Mouse (Mus musculus) brown adipose tissue, adult 24 weeks (tissue): ENCODE results near the gene Fam102b. TPM values are rescaled to one million over a fixed set of nuclear protein-coding genes. Genes with fewer than 3 reads are reported as not detected.

Experiments
- H3K27ac ChIP-seq: fragments of 200-500 bp; replicated peaks from 2 replicates; pipeline ENCODE4 v1.5.1; 2012; ENCODE audit warnings: low read depth, mild to moderate bottlenecking, low read length
- H3K4me1 ChIP-seq: fragments of 200-500 bp; 2 replicates; pipeline ENCODE4 v1.6.1; 2012; ENCODE audit warnings: low read length, mixed read lengths; ENCODE audit not compliant: control insufficient read depth, insufficient read depth, insufficient read length
- H3K4me3 ChIP-seq: fragments of 200-500 bp; 2 replicates; pipeline ENCODE4 v1.5.1; 2012; ENCODE audit warnings: low read depth, mild to moderate bottlenecking, low read length, moderate library complexity; ENCODE audit not compliant: insufficient read depth
- polyA plus RNA-seq: library from polyadenylated mRNA; stranded (reverse); fragments of >200 nt; gene quantifications from 2 replicates; pipeline ENCODE4 v1.2.4, GENCODE M21; 2012; ENCODE audit not compliant: missing spikeins, insufficient read depth, insufficient read length

Gene Fam102b
- polyA plus RNA-seq, 1 experiment, result 10.2 TPM

GRCm38 (mm10) chr3:109026991-109027470, 376 bp downstream of the Fam102b start:
- H3K4me3 ChIP-seq, result peak overlapping the region; percentile 74
- H3K4me1 ChIP-seq, result peaks cover 30% of the 10 kb centered on the region
- peak overlapping the region; percentile 45 for H3K27ac ChIP-seq

GRCm38 (mm10) chr3:109026462-109026990, 881 bp downstream of the Fam102b start:
- peak overlapping the region; percentile 53 for H3K27ac ChIP-seq
- peak overlapping the region; percentile 74 for H3K4me3 ChIP-seq
- H3K4me1 ChIP-seq, result peaks cover 26% of the 10 kb centered on the region

DNA sequence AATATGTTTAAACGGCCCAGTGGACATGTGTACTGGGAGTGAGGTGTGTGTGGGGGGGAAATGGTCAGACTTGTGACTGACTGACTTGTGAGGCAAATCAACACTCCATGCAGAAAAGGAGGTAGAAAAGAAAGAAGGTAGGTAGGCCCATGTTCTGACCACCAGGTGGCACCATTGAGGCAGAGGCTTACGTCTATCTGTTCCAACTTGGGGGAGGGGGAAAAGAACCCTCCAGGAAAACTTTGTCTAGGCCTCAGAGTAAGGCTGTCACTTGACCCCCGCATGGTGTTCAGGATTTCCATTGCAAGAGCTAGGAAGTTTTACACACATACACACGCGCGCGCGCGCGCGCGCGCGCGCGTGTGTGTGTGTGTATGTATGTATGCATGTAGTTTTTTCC, 1.8 kb downstream of the Fam102b start:
- H3K27ac ChIP-seq, result no peak overlapping the region
- H3K4me3 ChIP-seq, result peak overlapping the region; percentile 57
- peaks cover 21% of the 10 kb centered on the region for H3K4me1 ChIP-seq

DNA sequence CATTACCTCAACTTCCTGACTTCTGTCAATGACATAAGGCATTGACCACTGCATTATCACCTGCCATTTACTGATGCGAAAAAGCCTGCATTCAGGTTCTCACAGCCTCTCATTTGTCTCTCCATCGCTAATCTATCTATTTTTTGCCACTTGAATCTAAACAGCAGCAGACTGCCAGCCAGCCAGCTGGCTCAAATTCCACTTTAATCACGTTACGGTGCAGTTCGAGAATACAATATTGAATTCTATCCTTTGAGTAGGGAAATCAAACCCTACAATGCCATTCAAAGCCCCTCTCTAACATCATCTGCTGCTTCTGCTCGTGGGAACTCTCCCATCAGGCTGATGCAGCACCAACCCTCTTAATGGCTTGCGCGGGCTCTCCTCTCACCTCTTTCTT, 4.3 kb downstream of the Fam102b start:
- no peak overlapping the region for H3K4me3 ChIP-seq
- 0 out of 2 replicates have a peak overlapping the region, but pooled peaks have one; percentile 2 for H3K27ac ChIP-seq

GRCm38 (mm10) chr3:109021720-109022516, 5.5 kb downstream of the Fam102b start:
- H3K4me3 ChIP-seq, result no peak overlapping the region
- H3K27ac ChIP-seq, result no peak overlapping the region
- peaks cover 13% of the 10 kb centered on the region for H3K4me1 ChIP-seq

More for the DNA sequence above, 4.3 kb downstream of the Fam102b start:
- H3K4me1 ChIP-seq, result peaks cover 13% of the 10 kb centered on the region

- Histone ChIP-seq H3K4me1 (peaks cover 10% of the 10 kb centered on the region), H3K27ac (no peak overlapping the region), H3K4me3 (no peak overlapping the region)
Observed at GRCm38 (mm10) chr3:109018336-109018735, 9.1 kb downstream of the Fam102b start.

DNA sequence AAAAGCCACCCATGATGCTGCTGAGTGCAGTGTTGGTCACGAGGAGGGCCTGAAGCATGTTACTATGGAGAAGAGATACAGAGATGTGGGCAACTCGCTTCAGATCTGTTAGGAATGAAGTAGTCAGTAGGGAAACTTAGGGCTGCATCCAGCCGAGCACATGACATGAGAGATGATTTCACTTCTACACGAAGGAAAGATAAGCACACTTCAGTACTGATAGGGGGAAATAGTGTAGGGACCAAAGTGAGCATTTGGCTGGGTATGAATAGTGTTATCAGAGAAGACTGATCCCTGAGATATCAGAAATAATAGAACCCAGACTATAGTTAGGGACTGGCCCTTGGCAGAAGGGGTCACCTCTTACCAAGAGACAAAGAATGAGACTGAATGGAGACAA, 14.8 kb downstream of the Fam102b start:
- H3K4me3 ChIP-seq, result no peak overlapping the region
- peaks cover 8% of the 10 kb centered on the region for H3K4me1 ChIP-seq

DNA sequence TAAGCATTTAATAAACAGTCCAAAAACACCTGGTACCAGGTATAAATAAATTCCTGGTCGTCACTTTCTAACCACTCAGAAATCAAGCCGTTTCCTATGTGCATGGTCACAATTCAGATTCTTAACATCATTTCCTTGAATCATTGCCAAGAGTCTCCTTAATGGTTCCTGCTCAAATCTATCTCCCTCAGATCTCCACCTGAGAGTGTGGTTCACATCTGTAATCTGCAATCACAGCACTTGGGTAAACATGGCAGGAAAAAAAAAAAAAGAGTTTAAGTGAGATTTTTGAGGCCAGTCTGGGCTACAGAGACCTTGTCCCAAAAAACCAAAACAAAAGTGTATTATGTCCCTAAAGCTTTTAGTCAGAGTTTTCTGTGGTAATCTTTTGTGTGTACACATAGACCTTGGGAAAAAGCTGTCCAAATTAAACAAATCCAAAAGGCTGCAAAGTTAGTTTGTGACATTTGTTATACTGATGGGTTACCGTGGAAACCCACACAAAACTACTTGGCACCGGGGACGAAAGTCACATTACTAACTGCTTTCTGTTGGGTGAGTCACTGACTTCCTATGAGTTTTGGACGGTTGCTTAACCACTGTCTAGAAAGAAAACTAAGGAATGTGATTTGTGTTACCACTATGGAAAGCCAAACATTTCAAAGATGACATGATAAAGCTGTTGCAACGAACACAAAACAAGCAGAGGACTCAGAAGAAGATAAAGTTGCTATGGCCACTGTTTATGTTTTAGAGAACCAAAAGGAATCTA, 16.7 kb downstream of the Fam102b start:
- no peak overlapping the region for H3K4me3 ChIP-seq
- no peak overlapping the region; the same call in 1 of the 2 replicates for H3K27ac ChIP-seq
- peaks cover 15% of the 10 kb centered on the region for H3K4me1 ChIP-seq

More for the DNA sequence above, 14.8 kb downstream of the Fam102b start:
- no peak overlapping the region for H3K27ac ChIP-seq

DNA sequence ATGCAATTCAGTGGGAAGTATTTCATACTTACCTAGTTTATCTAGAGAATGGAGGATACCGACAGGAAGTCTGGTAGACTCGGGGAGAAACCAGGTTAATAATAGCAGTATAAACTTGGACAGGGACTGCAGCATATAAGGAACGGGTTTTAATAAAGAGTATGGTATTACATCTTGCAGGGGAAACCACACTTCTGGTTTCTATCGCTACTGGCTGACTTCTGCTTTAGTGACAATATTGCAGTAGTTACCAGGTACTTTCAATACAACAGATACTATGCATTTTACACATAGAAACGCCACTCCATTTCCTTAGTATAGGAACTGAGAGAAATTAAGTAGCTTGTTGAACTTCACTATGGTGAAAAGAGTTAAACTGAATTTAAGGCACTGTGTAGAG, 19.2 kb downstream of the Fam102b start:
- H3K4me3 ChIP-seq, result no peak overlapping the region
- no peak overlapping the region for H3K27ac ChIP-seq
- peaks cover 20% of the 10 kb centered on the region for H3K4me1 ChIP-seq

GRCm38 (mm10) chr3:109005777-109006176, 21.6 kb downstream of the Fam102b start:
- Histone ChIP-seq H3K4me3 (no peak overlapping the region), H3K4me1 (peaks cover 17% of the 10 kb centered on the region), H3K27ac (no peak overlapping the region)

- Histone ChIP-seq H3K4me3 (no peak overlapping the region), H3K4me1 (peaks cover 3% of the 10 kb centered on the region; the same call in 1 of the 2 replicates), H3K27ac (no peak overlapping the region)
Observed at GRCm38 (mm10) chr3:108999173-108999572, 28.2 kb downstream of the Fam102b start.

DNA sequence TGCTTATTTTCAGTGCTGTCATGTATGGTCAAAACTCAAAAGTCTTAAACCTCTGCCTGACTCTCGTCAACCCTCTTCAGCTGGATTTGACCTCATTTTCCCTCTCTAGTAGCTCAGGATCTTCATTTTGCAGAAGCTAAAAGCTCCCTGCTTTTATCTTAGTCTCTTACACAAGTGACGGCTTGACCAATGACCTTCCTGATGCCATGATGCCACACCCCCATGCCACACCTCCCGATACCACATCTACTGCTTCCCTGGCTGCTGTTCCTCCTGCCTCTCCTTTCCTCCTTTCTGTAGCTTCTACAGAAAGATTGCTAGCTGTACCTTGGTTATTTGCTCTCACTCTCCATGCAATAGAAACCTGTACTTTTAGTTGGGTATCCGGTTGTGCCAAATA, 29.6 kb downstream of the Fam102b start:
- no peak overlapping the region for H3K4me3 ChIP-seq
- H3K4me1 ChIP-seq, result peaks cover 3% of the 10 kb centered on the region; the same call in 1 of the 2 replicates
- peak overlapping the region; percentile 15 for H3K27ac ChIP-seq

GRCm38 (mm10) chr3:108997284-108997683, 30.1 kb downstream of the Fam102b start:
- peak overlapping the region; percentile 15 for H3K27ac ChIP-seq
- H3K4me1 ChIP-seq, result peaks cover 3% of the 10 kb centered on the region; the same call in 1 of the 2 replicates
- no peak overlapping the region for H3K4me3 ChIP-seq

DNA sequence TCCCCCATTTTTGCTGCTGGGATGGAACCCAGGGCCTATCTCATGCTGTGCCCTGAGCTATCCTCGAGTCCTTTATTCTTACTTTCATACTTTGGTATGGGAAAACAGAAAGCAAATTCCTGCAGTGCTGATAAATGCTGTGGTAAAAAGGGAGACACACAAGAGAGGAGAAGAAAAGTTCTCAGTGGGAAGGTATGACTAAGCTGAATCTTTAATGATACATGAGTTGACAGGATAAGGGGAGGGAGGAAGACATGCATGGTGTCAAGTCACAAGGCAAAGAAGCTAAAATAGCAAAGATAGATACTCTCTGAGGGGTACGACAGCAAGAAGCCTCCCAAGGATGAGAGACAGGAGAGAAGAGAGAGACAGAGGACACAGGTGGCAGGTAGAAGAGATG, 32.0 kb downstream of the Fam102b start:
- Histone ChIP-seq H3K4me1 (peaks cover 3% of the 10 kb centered on the region; the same call in 1 of the 2 replicates), H3K27ac (no peak overlapping the region), H3K4me3 (no peak overlapping the region)

DNA sequence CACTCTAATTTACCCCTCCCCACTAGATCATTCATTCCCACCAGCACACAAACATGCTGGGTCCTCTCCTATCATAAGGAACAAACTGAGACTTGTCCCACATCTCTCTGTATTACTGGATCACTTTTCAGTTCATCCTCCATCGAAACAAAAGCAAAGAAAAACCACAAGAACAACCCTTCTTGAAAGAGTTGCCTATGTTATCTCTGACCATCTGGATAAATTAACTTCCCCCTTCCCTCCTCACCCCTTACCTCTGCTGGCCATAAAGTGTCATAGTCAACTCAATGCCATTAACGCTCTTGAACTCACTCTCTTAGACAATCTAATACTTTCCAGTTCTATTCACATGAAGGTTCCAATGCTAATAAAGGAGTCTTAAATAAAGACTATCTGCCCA, 32.9 kb downstream of the Fam102b start:
- Histone ChIP-seq H3K4me3 (no peak overlapping the region), H3K27ac (no peak overlapping the region), H3K4me1 (peaks cover 3% of the 10 kb centered on the region; the same call in 1 of the 2 replicates)
